Mouse (Mus musculus): ENCODE measurements around the gene Dctn3.
"Not testable (repeated sequence)": the region's sequence is repeated elsewhere in the genome, so short reads cannot be mapped to it uniquely, and the experiment has no call there.

- not testable (repeated sequence) for TF ChIP-seq POLR2A (IDR thresholded peaks at IDR 0.05; ENCODE audit: low read depth, low read length); CTCF (IDR thresholded peaks at IDR 0.05; ENCODE audit: borderline replicate concordance, insufficient read depth, low read length)
These were observed 27.2 kb downstream of the Dctn3 start for GRCm38 (mm10) chr4:41695800-41696199.
